Mouse (Mus musculus): ENCODE results near the gene Gm20075.

- TF ChIP-seq POLR2A (IDR thresholded peaks at IDR 0.05; ENCODE audit: borderline replicate concordance, extremely low read depth, insufficient read depth, insufficient read length, poor library complexity, severe bottlenecking) (no peak), CTCF (IDR thresholded peaks at IDR 0.05; ENCODE audit: borderline replicate concordance, extremely low read depth, insufficient read depth, insufficient read length) (no peak)
These were observed 4.6 kb upstream of the Gm20075 start for GRCm38 (mm10) chr13:96085581-96086302.
